Mouse (Mus musculus) splenic B cell, adult 2 months (primary cell): ENCODE results near the gene Gnas.

Experiments used
- DNase-seq: peaks from one replicate; pipeline ENCODE4 v3.0.0-alpha.2; 2011; ENCODE audit warnings: low read depth, low spot score
- H3K27me3 ChIP-seq: 2 replicates; pipeline ENCODE4 v1.6.1; 2012; ENCODE audit warnings: mild to moderate bottlenecking, low read length, moderate library complexity, mixed read lengths; ENCODE audit not compliant: control insufficient read depth, poor library complexity, insufficient read depth, severe bottlenecking
- H3K36me3 ChIP-seq: 2 replicates; pipeline ENCODE4 v1.6.1; 2012; ENCODE audit warnings: mild to moderate bottlenecking, low read length, moderate library complexity, mixed read lengths; ENCODE audit not compliant: control insufficient read depth, poor library complexity, insufficient read depth, severe bottlenecking

Gnas gene

GRCm38 (mm10) chr2:174284011-174284410 lies at the start of gene Gnas:
TSS of gene Gnas (plus strand) at chr2:174284320.
- no peak for DNase-seq
- no peaks in the 10 kb centered on the region for H3K36me3 ChIP-seq
- H3K27me3 ChIP-seq = no peaks in the 10 kb centered on the region

GRCm38 (mm10) chr2:174242431-174242830 lies 41.7 kb upstream of the Gnas start:
- Histone ChIP-seq H3K27me3 (no peaks in the 10 kb centered on the region; the same call in 1 of the 2 replicates), H3K36me3 (no peaks in the 10 kb centered on the region)
- no peak for DNase-seq

GRCm38 (mm10) chr2:174251963-174252362 lies 32.2 kb upstream of the Gnas start:
- H3K27me3 ChIP-seq = no peaks in the 10 kb centered on the region
- DNase-seq = no peak
- H3K36me3 ChIP-seq = no peaks in the 10 kb centered on the region

- no peak for DNase-seq
- Histone ChIP-seq H3K27me3 (no peaks in the 10 kb centered on the region), H3K36me3 (no peaks in the 10 kb centered on the region)
Observed at GRCm38 (mm10) chr2:174257312-174257711, 26.8 kb upstream of the Gnas start.

GRCm38 (mm10) chr2:174260004-174260403 lies 24.1 kb upstream of the Gnas start:
- Histone ChIP-seq H3K27me3 (no peaks in the 10 kb centered on the region), H3K36me3 (no peaks in the 10 kb centered on the region)
- DNase-seq = no peak

- no peaks in the 10 kb centered on the region for H3K36me3 ChIP-seq
- no peak for DNase-seq
- no peaks in the 10 kb centered on the region for H3K27me3 ChIP-seq
Observed at GRCm38 (mm10) chr2:174260908-174261800, 23.0 kb upstream of the Gnas start.

- no peaks in the 10 kb centered on the region for H3K36me3 ChIP-seq
- DNase-seq = no peak
- H3K27me3 ChIP-seq = no peaks in the 10 kb centered on the region
Observed at GRCm38 (mm10) chr2:174261801-174262200, 22.3 kb upstream of the Gnas start.

GRCm38 (mm10) chr2:174263110-174263815 lies 20.9 kb upstream of the Gnas start:
- H3K36me3 ChIP-seq = no peaks in the 10 kb centered on the region
- no peaks in the 10 kb centered on the region for H3K27me3 ChIP-seq
- no peak for DNase-seq

GRCm38 (mm10) chr2:174264248-174264647 lies 19.9 kb upstream of the Gnas start:
- no peaks in the 10 kb centered on the region for H3K27me3 ChIP-seq
- no peak for DNase-seq
- H3K36me3 ChIP-seq = no peaks in the 10 kb centered on the region

- Histone ChIP-seq H3K36me3 (no peaks in the 10 kb centered on the region), H3K27me3 (no peaks in the 10 kb centered on the region)
- no peak for DNase-seq
Observed at GRCm38 (mm10) chr2:174270416-174270815, 13.7 kb upstream of the Gnas start.

- H3K27me3 ChIP-seq = no peaks in the 10 kb centered on the region
- H3K36me3 ChIP-seq = no peaks in the 10 kb centered on the region
- DNase-seq = no peak
Observed at GRCm38 (mm10) chr2:174271459-174271858, 12.7 kb upstream of the Gnas start.

- H3K36me3 ChIP-seq = no peaks in the 10 kb centered on the region
Observed at GRCm38 (mm10) chr2:174273131-174273530, 11.0 kb upstream of the Gnas start.

GRCm38 (mm10) chr2:174273961-174274360 lies 10.2 kb upstream of the Gnas start:
- no peaks in the 10 kb centered on the region for H3K36me3 ChIP-seq
- no peak for DNase-seq
- H3K27me3 ChIP-seq = no peaks in the 10 kb centered on the region

More at GRCm38 (mm10) chr2:174273131-174273530, 11.0 kb upstream of the Gnas start:
- no peaks in the 10 kb centered on the region for H3K27me3 ChIP-seq
- no peak for DNase-seq

GRCm38 (mm10) chr2:174279771-174280170 lies 4.3 kb upstream of the Gnas start:
- H3K36me3 ChIP-seq = no peaks in the 10 kb centered on the region
- DNase-seq = no peak

GRCm38 (mm10) chr2:174283341-174283740 lies 779 bp upstream of the Gnas start:
- Histone ChIP-seq H3K36me3 (no peaks in the 10 kb centered on the region), H3K27me3 (no peaks in the 10 kb centered on the region)
- no peak for DNase-seq

More at GRCm38 (mm10) chr2:174279771-174280170, 4.3 kb upstream of the Gnas start:
- H3K27me3 ChIP-seq = no peaks in the 10 kb centered on the region
